Mouse (Mus musculus) ES-Bruce4 (cell line): ENCODE results near the gene Grb7.

Experiments used
- CTCF ChIP-seq: IDR thresholded peaks from one replicate; pipeline ENCODE4 v1.8.1; 2011; ENCODE audit warnings: low read depth, low read length
- EP300 ChIP-seq: IDR thresholded peaks from 2 replicates; pipeline ENCODE4 v1.6.1; 2011; ENCODE audit warnings: low read depth, low read length; ENCODE audit not compliant: insufficient read depth
- POLR2A ChIP-seq: IDR thresholded peaks from one replicate; pipeline ENCODE4 v1.8.1; 2011; ENCODE audit warnings: low read length; ENCODE audit not compliant: insufficient read depth

DNA sequence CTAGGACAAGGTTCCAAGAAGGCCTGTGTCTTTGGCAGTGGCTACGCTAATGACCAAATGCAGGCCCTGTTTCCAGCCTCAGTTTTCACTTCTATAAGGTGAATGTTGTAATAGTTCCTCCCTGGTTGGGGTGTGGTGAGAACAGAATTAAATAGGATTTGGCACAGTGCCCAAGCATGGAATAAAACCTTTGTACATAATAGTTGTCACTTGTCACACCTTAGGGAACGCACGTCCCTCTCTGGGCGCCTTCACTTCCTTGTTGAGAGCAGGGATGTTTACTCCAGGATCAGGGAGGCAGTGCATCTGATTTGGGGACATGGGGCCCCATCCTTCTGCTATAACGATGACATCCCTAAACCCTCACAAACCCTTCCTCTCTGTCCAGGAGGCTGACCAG, 17.8 kb upstream of the Grb7 start:
- TF ChIP-seq POLR2A (no peak), EP300 (no peak), CTCF (no peak)
